Mouse (Mus musculus): Measurements from ENCODE around the gene Paqr9. TPM values are rescaled to one million over a fixed set of nuclear protein-coding genes. Genes with fewer than 3 reads are reported as not detected.

The Paqr9 gene
- polyA plus RNA-seq (2014; fragmentation: Illumina TruSeq; extraction: RNeasy Lipid Tissue Mini Kit (QIAGEN cat#74804); ENCODE audit: low read depth, low replicate concordance) = 19.8 TPM

GRCm38 (mm10) chr9:95559059-95559935 lies at the start of gene Paqr9:
Gene Paqr9 (plus strand): TSS chr9:95559657.

GRCm38 (mm10) chr9:95511472-95512330 lies 47.8 kb upstream of the Paqr9 start, which contains the start of gene U2surp:
Gene U2surp (minus strand): TSS chr9:95511996.

Other genes starting within 250 kb of the Paqr9 start
- gene Chst2, start 152.9 kb upstream of the Paqr9 start, polyA plus RNA-seq (2014; fragmentation: Illumina TruSeq; extraction: RNeasy Lipid Tissue Mini Kit (QIAGEN cat#74804); ENCODE audit: low read depth, low replicate concordance) = 0.42 TPM
- gene U2surp, start 47.7 kb upstream of the Paqr9 start, polyA plus RNA-seq (2014; fragmentation: Illumina TruSeq; extraction: RNeasy Lipid Tissue Mini Kit (QIAGEN cat#74804); ENCODE audit: low read depth, low replicate concordance) = 83.9 TPM
- gene Pcolce2, start 77.9 kb downstream of the Paqr9 start, polyA plus RNA-seq (2014; fragmentation: Illumina TruSeq; extraction: RNeasy Lipid Tissue Mini Kit (QIAGEN cat#74804); ENCODE audit: low read depth, low replicate concordance) = 1.1 TPM
- 11.2 TPM for gene Trpc1, start 190.7 kb downstream of the Paqr9 start, polyA plus RNA-seq (2014; fragmentation: Illumina TruSeq; extraction: RNeasy Lipid Tissue Mini Kit (QIAGEN cat#74804); ENCODE audit: low read depth, low replicate concordance)

Measured in testis, adult 10 weeks (tissue).